Mouse (Mus musculus) forebrain, embryonic 14.5 days (tissue): ENCODE measurements around the gene Inpp4b. TPM values are rescaled to one million over a fixed set of nuclear protein-coding genes. Genes with fewer than 3 reads are reported as not detected.

ENCODE experiments used
- ATAC-seq: fragments of 200-750 bp; cut with Nextera tagmentation; 2 replicates; pipeline ENCODE4 v1.8.0; 2017; ENCODE audit warnings: mild to moderate bottlenecking, moderate library complexity
- DNase-seq: peaks from one replicate; pipeline ENCODE4 v3.0.0-alpha.2; 2015; ENCODE audit warnings: low spot score
- H3K27ac ChIP-seq: fragments of 300-500 bp; sonication (generic); 2 replicates; pipeline ENCODE4 v1.5.1; 2014; ENCODE audit warnings: low read depth, mild to moderate bottlenecking, control low read depth, low read length, moderate library complexity
- H3K27me3 ChIP-seq: fragments of 300-500 bp; sonication (generic); replicated peaks from 2 replicates; pipeline ENCODE4 v1.6.1; 2014; ENCODE audit warnings: low read length, control low read depth, mixed read lengths; ENCODE audit not compliant: control insufficient read depth, insufficient read depth
- H3K36me3 ChIP-seq: fragments of 300-500 bp; sonication (generic); 2 replicates; pipeline ENCODE4 v1.6.1; 2014; ENCODE audit warnings: low read length, control low read depth; ENCODE audit not compliant: control insufficient read depth, insufficient read depth
- H3K4me1 ChIP-seq: fragments of 300-500 bp; sonication (generic); 2 replicates; pipeline ENCODE4 v1.6.1; 2014; ENCODE audit warnings: antibody characterized with exemption, low read length, control low read depth; ENCODE audit not compliant: control insufficient read depth, insufficient read depth
- H3K4me2 ChIP-seq: fragments of 300-500 bp; sonication (generic); 2 replicates; pipeline ENCODE4 v1.6.1; 2014; ENCODE audit warnings: mild to moderate bottlenecking, control low read depth, low read length
- H3K4me3 ChIP-seq: fragments of 300-500 bp; sonication (generic); 2 replicates; pipeline ENCODE4 v1.5.1; 2014; ENCODE audit warnings: low read depth, low read length, control low read depth
- H3K9ac ChIP-seq: fragments of 300-500 bp; sonication (generic); 2 replicates; pipeline ENCODE4 v1.6.1; 2014; ENCODE audit warnings: mild to moderate bottlenecking, low read length, control low read depth, moderate library complexity
- H3K9me3 ChIP-seq: fragments of 300-500 bp; sonication (generic); replicated peaks from 2 replicates; pipeline ENCODE4 v1.6.1; 2016; ENCODE audit warnings: low read length, control low read depth, mixed read lengths; ENCODE audit not compliant: control insufficient read depth
- WGBS: fragments of 180-500 bp; shearing (Covaris S2); extraction: QIAGEN DNeasy Blood & Tissue Kit; methylation state at CpG from one replicate; pipeline ENCODE4 v1.1.7; 2014; 5-methylcytosine and 5-hydroxymethylcytosine counted together
- polyA plus RNA-seq: library from polyadenylated mRNA; unstranded; fragments of >200 nt; fragmentation: Nextera tagmentation; extraction: Ambion mirVana; gene quantifications from 2 replicates; pipeline ENCODE4 v1.2.1, GENCODE M21; 2014

Inpp4b gene
- polyA plus RNA-seq, 1 experiment from 2014 or later = 2.4 TPM

DNA sequence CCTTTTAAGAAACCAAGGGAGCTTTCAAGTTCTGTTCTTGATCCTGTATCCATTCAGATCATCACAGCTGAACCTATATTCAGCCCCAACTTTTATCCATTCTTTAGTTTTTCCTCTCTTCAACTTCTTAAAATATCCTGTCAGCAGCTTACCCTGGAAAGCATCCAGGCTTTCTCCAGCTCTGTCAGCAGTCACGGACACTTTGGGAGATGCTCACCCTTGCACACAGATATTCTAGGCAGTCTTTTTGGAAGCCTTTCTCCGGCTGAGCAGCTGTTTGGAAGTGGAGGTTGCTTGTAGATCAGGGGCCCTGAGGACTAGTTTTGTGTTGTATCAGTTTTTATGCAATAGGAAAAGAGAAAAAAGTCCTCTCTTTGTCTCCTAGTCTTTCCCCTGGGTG is 270.3 kb downstream of the Inpp4b start:
- no peak overlapping the region for H3K4me3 ChIP-seq
- H3K9me3 ChIP-seq = no peaks in the 10 kb centered on the region
- no peaks in the 10 kb centered on the region for H3K27me3 ChIP-seq
- no peak overlapping the region for H3K9ac ChIP-seq
- H3K4me1 ChIP-seq = no peaks in the 10 kb centered on the region
- no peak overlapping the region for H3K27ac ChIP-seq
- H3K36me3 ChIP-seq = no peaks in the 10 kb centered on the region
- WGBS = 69% methylated on average over 2 of the region's 2 CpGs
- H3K4me2 ChIP-seq = no peak overlapping the region
- ATAC-seq = no peak
- DNase-seq = no peak

DNA sequence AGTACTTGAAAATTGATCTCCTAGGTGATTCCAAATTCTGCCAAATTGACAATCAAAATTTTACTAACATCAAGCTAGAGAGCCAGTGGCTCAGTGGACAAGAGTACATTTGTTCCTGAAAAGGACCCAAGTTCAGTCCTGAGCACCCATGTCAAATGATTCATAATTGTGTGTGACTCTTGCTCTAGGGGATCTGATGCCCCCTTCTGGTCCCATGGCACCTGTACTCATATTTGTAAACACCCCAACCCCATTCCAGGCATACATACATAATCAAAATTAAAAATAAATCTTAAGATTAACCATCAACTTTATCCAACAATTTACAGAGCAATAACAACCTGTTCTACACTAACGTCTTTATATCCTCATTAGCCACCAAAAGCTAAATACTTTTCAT is 271.8 kb downstream of the Inpp4b start:
- WGBS = 93% methylated on average over 1 of the region's 1 CpGs
- Histone ChIP-seq H3K4me1 (no peaks in the 10 kb centered on the region), H3K9me3 (no peaks in the 10 kb centered on the region), H3K4me3 (no peak overlapping the region), H3K9ac (no peak overlapping the region), H3K27me3 (no peaks in the 10 kb centered on the region), H3K27ac (no peak overlapping the region), H3K4me2 (no peak overlapping the region), H3K36me3 (no peaks in the 10 kb centered on the region)
- no peak for ATAC-seq
- no peak for DNase-seq

DNA sequence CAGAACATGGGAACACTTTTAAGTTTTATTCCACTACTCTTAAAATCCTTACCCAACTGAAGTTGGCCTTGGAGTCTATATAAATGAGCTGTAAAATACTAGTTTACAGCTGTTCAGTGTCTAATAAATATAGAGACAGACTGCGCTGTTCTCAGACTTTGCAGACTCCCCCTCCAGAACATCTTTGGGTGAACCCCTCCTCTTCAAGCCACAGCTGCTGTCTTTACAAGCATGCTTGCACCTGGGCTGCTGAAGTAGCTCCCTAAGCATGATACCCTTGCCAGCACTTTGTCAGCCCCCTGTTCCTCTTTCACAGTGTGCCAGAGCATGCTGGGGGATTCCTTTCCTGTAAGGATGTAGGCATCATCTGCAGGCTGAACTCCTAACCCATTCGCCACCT is 272.2 kb downstream of the Inpp4b start:
- Histone ChIP-seq H3K27ac (no peak overlapping the region), H3K9ac (no peak overlapping the region), H3K4me2 (no peak overlapping the region), H3K4me3 (no peak overlapping the region), H3K36me3 (no peaks in the 10 kb centered on the region), H3K4me1 (no peaks in the 10 kb centered on the region), H3K27me3 (no peaks in the 10 kb centered on the region), H3K9me3 (no peaks in the 10 kb centered on the region)
- DNase-seq (no peak), ATAC-seq (no peak; the same call in 1 of the 2 replicates)
- 87% methylated on average over 2 of the region's 2 CpGs for WGBS

DNA sequence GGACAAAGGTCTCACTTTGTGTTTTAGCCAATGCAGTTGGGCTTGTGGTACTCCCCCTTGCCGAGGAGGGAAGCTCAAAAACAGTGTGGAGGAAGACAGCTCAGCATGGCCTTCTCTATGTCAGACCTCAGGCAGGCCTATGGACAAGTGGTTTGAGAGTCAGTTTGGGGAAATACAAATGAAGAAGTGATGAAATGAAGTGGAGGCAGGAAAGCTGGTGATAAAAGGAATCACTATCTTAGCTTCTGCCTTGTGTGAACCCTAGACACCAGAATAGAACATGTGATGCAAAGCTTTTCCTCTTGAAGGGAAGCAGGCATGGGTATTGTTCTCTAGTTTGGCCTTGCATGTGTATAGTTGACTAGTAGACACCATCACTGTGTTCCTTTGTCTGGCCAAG is 273.2 kb downstream of the Inpp4b start:
- Histone ChIP-seq H3K36me3 (no peaks in the 10 kb centered on the region), H3K27me3 (no peaks in the 10 kb centered on the region), H3K27ac (no peak overlapping the region), H3K9ac (no peak overlapping the region), H3K4me1 (no peaks in the 10 kb centered on the region), H3K4me2 (no peak overlapping the region), H3K4me3 (no peak overlapping the region), H3K9me3 (no peaks in the 10 kb centered on the region)
- ATAC-seq = no peak
- no peak for DNase-seq
- 58% methylated on average over 1 of the region's 1 CpGs for WGBS

DNA sequence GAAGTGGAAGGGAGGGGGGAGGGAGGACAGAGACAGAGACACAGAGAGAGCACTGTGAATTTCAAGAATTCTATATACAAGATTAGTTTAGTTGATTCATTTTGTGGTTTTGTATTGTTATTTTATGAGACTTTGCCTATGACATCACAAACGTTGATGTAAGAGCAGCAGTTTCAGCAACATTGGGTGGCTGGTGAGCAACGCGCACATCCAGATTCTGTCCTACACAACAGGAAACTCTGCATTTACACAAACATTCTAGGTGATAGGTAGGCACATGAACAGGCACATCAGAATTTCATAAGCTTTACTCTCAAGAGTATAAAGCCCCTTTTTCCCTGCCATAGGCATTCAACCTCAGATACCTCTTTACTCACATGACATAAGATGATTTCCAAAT is 276.6 kb downstream of the Inpp4b start:
- H3K4me2 ChIP-seq = no peak overlapping the region
- H3K27ac ChIP-seq = no peak overlapping the region
- no peak for DNase-seq
- no peaks in the 10 kb centered on the region for H3K4me1 ChIP-seq
- H3K4me3 ChIP-seq = no peak overlapping the region
- WGBS = 97% methylated on average over 3 of the region's 3 CpGs
- no peaks in the 10 kb centered on the region for H3K27me3 ChIP-seq
- no peaks in the 10 kb centered on the region for H3K36me3 ChIP-seq
- no peak for ATAC-seq
- no peak overlapping the region for H3K9ac ChIP-seq
- H3K9me3 ChIP-seq = no peaks in the 10 kb centered on the region

DNA sequence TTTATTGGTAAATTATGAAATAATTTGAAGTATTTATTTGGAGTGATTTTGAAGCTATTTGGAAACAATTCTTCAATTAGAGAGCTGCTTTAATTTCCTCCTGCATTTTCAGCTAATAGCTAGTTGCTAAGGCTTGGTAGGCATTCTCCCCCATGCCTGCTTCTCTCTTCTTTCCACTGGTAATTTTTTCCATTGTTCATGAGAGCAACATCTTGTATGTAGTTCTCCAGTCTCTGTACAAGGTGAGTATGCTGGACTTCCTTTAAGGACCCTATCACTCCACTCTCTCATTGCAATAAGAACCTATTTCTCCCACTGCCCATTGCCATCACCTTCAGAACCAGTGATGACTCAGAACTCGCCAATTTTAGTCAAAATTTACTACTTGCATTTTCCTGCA is 292.7 kb downstream of the Inpp4b start:
- Histone ChIP-seq H3K9me3 (no peaks in the 10 kb centered on the region), H3K4me1 (no peaks in the 10 kb centered on the region), H3K36me3 (no peaks in the 10 kb centered on the region), H3K9ac (no peak overlapping the region), H3K4me3 (no peak overlapping the region), H3K27ac (no peak overlapping the region), H3K27me3 (no peaks in the 10 kb centered on the region), H3K4me2 (no peak overlapping the region)
- DNase-seq (no peak), ATAC-seq (no peak)
- WGBS = 86% methylated on average over 1 of the region's 1 CpGs

DNA sequence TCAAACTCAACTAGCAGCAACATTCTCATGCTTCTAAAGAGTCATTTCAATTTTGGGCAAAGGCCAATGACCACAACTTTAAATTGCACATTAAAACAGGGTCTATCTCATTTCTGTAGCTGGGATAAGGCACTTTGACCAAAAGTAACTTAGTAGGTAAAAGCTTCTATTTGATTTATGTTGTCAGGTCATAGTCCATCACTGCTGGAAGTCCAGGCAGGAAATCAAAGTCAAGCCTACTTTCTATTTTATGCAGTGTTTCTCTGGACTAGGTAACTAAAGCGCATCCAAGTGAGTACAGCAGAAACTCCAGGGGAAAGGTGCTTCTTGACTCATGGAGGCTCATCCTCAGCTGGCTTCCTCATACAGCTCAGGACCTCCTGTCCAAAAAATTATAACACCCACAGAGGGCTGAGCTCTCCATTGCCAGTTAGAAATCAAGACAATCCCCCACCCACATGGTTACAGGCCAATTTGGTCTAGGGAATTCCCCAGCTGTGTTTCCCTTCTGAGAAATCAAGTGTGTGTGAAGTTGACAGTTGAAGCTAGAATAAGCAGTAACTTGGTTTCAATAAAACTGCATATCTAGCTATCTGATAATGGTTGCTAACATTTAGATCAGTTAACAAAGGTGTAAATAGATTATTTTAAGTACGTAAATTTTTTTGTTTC is 293.7 kb downstream of the Inpp4b start:
- Histone ChIP-seq H3K4me3 (no peak overlapping the region), H3K27ac (no peak overlapping the region), H3K9ac (no peak overlapping the region), H3K9me3 (no peaks in the 10 kb centered on the region), H3K36me3 (no peaks in the 10 kb centered on the region), H3K4me2 (no peak overlapping the region), H3K27me3 (no peaks in the 10 kb centered on the region), H3K4me1 (no peaks in the 10 kb centered on the region)
- no peak for DNase-seq
- ATAC-seq = no peak
- WGBS = 93% methylated on average over 2 of the region's 2 CpGs

DNA sequence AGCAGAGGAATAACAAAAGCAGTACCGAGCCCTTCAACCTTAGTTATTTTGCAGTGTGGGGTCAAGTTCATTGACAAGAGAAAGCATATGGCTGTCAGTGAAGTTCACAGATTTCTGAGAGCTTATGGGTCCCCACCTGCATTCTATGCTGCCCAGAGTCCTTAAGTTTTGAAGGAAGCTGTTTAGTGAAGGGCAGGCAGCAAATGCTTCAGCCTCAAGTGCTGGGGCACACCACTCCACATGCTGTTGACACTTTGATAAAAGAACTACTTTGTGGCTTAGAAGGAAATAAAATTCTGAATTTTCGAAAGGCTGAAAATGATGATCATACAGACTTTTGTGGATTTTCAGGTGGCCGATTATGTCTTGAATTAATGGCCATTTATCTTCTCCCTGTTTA is 296.1 kb downstream of the Inpp4b start:
- WGBS = 85% methylated on average over 3 of the region's 3 CpGs
- H3K9ac ChIP-seq = no peak overlapping the region
- H3K36me3 ChIP-seq = no peaks in the 10 kb centered on the region
- no peaks in the 10 kb centered on the region for H3K4me1 ChIP-seq
- H3K27ac ChIP-seq = no peak overlapping the region
- H3K27me3 ChIP-seq = no peaks in the 10 kb centered on the region
- H3K4me3 ChIP-seq = no peak overlapping the region
- H3K4me2 ChIP-seq = no peak overlapping the region
- ATAC-seq = no peak
- no peak for DNase-seq
- H3K9me3 ChIP-seq = no peaks in the 10 kb centered on the region

DNA sequence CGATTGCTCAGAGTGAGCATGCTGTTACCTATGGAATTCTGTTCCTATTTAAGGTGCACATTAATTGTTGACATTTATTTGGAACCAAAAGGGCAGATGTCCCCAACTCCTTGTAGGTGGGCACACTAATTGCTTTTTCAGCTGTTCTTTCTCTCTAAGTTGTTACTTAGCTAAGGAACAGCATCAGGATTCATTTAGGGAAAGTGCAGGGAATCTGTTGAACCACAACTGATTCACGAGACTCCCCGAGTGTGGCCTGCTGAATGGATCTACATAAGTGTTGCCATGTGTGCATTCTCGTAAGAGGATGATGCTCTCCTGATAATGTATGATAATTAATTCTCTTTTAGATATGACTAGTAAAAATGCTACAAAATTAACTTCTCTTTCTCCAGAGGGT is 297.5 kb downstream of the Inpp4b start:
- no peak overlapping the region for H3K27ac ChIP-seq
- ATAC-seq (no peak), DNase-seq (no peak)
- H3K4me1 ChIP-seq = no peaks in the 10 kb centered on the region
- no peak overlapping the region for H3K4me2 ChIP-seq
- no peak overlapping the region for H3K9ac ChIP-seq
- no peaks in the 10 kb centered on the region for H3K27me3 ChIP-seq
- no peaks in the 10 kb centered on the region for H3K9me3 ChIP-seq
- WGBS = 80% methylated on average over 4 of the region's 4 CpGs
- H3K36me3 ChIP-seq = no peaks in the 10 kb centered on the region
- no peak overlapping the region for H3K4me3 ChIP-seq
